Mouse (Mus musculus): Measurements from ENCODE around the gene Gm26558. TPM values are rescaled to one million over a fixed set of nuclear protein-coding genes. Genes with fewer than 3 reads are reported as not detected.

The Gm26558 gene
- total RNA-seq, 1 experiment from 2014 or later, result 0.52 TPM

DNA sequence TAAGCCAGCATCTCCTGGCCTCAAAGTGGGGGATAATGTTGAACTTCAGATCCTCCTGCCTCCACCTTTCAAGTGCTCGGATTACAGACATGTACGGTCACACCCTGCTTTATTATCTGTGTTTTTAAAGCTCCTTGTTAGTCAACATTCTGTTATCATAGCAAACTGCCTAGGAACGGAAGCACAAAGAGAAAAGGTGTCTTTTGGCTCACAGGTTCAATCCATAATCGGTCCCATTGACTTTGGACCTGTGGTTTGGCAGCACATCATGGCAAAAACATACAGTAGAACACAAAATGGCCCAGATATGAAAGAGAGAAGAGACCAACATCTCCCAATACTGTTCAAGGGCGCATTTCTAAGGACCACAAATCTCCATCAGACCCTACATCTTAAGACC lies 13.6 kb downstream of the Gm26558 start:
- DNase-seq, result no peak

DNA sequence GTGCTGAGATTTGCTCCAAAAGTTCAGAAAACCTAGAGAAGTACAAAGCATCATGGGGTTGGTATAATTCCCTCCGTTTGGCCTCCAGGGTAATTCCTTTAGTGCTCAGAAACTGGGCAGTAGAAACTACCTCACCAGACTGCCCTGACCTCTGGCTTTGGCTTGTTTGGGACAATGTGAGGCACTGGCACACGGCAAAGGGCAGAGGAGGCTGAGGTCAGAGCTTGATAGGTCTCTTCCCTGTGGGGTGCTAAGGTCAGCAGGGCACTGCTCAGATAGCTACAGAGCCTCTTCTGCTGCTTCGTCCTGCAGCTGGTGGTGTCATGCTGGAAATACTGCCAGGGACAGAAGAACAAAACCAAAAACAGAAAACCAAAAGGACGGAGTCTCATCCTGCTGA lies 14.2 kb downstream of the Gm26558 start:
- DNase-seq, result no peak

DNA sequence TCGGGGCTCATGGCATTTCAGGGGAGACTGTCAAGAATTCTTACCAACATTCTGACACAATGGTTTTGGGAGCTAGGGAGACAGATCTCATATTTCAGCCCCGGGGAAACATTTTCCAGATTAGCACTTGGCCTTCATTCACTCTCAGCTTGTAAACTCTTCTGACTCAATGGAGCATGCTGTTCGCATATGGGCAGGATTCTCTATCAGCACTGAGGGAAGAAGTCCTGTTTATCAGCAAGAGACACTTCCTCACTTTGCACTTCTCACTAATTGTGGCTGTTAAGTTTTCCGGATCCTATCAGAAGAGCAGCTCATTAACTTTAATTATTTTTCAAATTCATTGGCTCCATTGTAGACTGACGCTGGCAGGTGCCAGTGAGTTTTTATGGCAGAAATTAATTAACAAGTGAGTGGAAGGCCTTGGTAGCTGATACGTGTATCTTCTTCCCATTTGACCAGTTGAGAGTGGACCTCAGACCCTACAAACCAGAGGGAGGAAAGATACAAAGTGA lies 16.6 kb downstream of the Gm26558 start:
- DNase-seq, result no peak

DNA sequence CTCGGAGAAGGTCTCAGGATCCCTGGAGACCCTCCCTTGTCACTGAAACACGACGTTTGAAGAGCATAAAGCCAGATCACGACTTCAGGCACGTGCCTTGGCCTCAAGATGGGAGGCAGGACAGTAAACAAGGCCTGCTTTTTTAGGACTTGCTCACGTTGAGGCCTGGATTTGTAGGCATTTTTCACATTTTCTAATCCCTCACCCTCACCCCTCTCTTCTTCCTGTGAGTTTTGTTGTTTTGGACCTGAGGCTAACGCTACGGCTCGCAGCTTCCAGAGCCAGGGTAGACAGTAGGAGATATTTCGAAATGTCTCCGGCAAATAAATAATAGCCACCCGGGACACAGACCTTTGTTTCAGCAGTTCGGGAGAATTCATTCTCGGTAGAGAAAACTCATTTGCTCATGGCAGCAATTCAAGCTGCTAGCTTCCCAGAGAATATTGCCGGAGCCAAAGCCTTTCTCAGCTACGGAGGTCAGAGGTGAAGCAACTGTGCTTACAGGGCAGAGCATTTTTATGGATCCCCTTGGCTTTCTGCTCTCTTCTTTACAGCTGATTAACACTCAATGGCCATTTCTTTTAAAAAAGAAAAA lies 18.8 kb downstream of the Gm26558 start:
- DNase-seq, result no peak

DNA sequence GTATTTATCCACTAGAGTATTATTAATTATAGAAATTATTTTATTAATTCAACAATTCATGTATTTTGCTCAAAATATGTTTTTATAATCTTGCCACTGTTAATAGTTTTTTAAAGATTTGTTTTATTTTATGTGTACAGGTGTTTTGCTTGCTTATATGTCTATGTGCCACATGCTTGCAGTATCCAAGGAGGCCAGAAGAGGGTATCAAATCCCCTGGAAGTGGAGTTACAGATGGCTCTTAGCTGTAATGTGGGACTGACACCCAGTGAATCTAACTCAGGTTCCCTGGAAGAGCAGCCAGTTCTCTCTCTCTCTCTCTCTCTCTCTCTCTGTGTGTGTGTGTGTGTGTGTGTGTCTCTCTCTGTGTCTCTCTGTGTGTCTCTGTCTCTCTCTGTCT lies 20.9 kb downstream of the Gm26558 start:
- no peak for DNase-seq

DNA sequence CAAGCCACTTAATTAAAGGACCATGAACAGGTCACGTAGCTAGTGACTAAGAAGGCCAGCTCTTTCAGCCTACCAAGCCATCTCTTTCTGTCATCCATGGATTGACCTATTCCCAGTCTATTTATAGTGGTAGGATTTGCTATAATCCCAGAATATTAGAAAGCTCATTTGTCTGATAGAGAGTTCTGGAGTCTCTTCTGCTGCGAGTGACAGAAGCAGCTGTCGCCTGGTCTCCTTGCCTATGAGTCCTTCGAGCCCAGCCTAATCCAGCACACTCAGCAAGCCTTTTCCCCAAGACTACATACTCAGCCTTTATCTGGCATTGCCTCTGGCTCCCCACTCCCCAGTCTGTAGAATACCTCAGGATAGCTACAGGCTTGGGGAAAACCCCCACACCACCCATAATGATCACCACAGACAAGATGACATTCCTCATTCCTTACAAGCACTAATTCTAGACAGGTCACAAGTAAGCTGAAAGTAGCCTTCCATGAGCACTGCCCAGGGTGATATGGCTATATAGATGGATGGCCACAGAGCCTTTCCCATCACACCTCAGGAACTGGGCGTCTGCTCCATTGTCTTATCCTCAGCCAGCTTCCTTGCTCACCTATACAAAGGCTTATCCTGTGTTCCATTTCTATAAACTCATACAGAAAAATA lies 27.7 kb downstream of the Gm26558 start:
- DNase-seq, result no peak

DNA sequence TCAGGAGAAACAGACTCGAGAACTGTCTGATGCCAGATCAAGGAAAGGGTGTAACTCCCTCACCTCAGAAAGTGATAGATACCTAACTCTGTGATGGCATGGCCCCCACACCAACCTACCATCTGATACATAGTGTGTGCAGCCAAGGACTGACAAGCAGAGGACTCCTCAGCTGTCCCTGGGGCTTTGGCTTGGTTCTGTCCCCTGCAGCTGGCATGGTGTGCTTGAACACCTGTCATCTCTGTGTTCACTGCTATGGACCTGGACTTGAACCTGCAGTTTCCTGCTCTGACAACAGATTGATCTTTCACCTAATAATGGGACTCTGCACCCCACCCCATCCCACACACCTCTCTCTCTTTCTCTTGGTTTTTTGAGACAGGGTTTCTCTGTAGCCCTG lies 29.5 kb downstream of the Gm26558 start:
- no peak for DNase-seq

DNA sequence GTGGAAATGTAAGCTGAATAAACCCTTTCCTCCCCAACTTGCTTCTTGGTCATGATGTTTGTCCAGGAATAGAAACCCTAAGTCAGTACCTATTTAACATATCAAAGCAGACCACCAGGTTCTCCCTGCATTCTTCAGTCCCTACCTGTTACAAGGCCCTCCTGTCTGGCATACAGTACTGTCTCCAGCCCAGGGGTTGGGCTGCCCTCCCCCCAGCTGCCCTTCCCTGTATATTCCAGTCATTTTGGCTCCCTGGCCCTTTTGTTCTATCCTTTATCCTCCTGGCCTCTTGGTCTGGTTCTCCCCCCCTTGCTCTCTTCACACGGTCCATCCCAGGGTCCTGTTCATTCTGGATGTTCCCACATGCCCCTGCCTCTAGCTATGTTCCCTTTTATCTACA lies 30.6 kb downstream of the Gm26558 start:
- no peak for DNase-seq

DNA sequence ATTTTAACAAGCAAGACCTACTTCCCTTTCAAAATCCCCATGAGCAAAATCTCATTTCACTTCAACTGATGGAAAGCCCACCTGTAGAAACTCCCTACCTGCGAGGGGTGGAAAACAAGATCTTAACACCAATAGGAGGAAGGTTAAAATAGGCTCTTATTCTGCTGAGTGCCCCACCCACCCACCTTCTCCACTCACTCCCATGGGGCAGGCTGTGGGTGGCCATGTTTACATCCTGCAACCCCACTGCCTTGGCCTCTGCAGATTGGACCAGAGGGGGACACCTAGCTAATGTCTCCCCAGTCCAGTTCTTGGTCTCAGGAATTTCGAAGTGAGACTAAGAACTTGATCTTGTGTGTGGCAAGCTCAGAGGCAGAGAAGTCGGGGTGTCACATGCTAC lies 32.0 kb downstream of the Gm26558 start:
- DNase-seq, result no peak

DNA sequence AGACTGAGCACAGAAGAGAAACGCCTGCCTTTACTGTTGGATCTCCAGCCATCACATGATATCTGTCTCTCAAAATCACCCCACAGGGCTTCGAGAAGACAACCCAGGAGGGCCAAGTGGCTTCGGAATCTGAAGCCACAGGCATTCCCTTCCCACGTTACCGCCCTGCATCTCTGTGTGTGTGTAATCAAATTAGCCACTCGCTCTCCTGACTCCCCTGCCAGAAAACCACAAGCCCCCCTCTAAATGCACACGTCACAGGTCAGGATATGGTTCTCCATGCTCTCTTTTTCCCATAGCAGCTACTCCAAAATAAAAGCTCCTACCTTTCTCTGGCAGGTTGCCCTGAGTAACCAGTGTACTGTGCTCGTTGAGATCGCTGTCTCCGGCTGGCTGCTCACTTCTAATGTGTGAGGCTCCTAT lies 32.6 kb downstream of the Gm26558 start:
- DNase-seq, result no peak

DNA sequence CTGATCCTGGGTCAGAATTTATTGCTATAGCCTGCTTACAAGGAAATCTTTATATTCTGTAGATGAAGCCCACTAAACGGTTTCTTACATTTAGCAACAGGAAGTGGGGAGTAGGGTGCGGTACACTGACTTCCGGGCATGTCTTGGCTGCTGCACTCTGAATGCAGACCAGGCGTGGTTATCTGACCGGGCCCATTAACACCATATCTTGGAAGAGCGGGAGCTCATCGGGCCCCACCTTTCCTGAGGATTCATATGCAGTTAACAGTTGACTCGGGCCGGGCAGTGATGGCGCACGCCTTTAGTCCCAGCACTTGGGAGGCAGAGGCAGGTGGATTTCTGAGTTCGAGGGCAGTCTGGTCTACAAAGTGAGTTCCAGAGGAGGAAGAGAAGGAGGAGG lies 33.5 kb downstream of the Gm26558 start:
- no peak for DNase-seq

DNA sequence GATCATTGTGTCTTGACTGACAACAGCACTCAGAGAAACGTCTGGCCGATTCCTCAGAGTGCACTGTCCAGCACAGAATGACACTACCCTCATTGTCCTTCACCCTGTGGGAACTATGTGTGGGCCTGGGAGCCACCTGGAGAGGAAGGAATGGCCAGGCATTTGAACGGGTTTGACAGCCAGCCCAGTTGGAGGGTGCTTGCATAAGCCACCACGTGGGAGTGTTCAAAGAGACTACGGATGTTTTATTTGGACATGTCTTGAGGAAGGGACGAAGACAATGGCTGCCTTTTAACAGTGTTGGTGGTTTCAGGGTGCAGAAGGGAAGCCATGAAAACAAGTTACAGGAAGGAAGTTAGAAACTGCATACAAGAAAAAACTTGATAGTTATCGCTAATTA lies 36.1 kb downstream of the Gm26558 start:
- DNase-seq, result no peak

DNA sequence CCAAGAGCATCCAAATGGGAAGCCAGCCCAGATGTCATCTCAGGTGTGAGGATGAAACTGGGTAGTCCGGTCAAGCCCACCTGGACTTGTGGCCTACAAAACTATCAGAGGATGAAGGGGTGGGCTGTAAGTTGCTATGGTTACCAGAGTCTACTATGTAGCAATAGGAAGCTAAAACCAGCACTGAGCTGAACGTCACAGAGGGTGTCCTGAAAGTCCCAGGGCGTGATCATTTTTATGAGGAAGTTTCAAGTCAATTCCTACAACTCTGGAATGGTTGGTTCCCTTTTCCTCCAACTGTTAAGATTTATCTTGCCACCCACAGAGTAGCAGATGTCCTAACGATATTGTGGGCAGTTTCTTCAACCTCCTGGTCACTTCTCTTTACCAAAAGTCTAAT lies 39.7 kb downstream of the Gm26558 start:
- DNase-seq, result no peak

DNA sequence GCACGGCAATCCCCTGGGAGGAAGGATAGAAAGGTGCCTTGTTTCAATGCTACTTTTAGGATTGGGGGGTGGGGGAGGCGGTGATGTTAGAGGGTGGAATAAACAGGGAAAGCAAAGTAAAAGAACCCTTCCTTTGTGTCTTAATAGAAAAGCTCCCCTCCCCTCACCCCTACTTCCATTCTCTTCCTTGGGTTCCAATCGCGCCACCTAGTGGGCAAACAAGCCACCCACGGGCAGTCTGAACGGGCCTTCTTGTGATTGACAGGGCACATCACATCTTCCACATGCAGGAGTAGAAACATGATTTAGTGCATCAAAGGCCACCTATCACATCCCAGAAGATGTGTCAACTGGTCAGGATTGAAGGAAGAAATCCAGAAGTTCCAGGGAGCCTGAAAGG lies 41.7 kb downstream of the Gm26558 start:
- peak; percentile 66 for DNase-seq

DNA sequence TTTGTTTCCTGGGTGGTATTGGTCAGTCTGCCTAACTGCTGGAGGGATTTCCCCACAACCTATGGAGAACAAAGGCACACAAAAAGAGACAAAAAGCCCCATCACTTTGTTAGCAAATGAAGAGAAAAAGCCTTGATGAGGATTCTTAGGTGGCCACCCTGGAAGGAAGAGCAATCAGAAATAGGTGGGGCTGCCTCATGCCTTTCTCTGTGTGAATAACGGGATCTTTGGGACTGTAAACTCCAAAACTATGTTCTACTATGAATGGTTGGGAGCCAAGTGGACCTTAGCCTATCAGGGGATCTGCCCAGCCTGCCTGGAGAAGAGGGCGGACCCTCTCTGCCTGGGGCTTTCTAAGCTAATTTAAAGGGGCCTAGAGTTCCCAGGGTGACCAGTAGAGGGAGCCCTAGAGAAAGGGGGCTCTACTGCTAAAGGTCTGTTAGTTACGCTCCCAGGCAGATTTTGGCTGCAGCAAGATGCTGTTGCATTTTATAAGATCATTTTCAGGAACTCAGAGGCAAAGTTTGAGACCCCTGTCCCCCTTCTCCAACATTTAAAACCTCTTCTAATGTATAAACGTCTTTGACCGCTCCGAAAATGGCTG lies 42.6 kb downstream of the Gm26558 start:
- DNase-seq, result no peak

DNA sequence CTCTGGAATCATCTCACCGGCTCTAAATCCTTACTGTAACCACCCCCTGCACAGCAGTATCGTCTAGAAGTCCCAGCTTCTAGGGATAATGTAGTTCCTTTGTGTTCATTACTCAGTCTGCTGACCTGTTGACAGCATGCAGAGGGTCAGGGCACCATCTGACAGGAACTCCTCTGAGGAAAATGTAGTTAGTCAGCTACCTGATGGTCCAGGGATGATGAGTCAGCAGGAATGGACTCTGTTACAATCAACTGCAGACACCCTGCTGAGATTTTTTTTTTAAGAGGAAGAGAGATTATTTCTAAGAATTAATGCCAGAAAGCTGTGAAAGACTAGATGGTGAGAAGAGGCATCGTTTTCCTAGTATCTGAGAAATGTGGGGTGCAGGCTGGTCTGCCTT lies 45.3 kb downstream of the Gm26558 start:
- no peak for DNase-seq

DNA sequence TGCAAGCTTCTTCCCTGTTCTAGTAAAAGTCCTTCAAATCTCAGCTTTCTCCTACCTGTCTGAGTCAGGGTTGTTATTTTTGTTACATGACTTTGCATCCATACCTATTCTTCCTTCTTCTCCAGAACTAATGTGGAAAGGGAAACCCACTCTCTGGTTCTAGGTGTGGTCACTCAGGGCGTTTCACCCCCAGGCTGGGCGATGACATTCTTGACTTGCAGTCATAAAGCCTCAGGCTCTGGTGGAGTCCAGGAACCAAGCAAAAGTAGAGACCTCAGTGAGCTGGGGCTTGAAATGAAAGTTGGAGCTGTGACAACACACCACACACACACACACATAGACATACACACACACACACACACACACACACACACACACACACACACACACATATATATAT lies 45.8 kb downstream of the Gm26558 start:
- no peak for DNase-seq

DNA sequence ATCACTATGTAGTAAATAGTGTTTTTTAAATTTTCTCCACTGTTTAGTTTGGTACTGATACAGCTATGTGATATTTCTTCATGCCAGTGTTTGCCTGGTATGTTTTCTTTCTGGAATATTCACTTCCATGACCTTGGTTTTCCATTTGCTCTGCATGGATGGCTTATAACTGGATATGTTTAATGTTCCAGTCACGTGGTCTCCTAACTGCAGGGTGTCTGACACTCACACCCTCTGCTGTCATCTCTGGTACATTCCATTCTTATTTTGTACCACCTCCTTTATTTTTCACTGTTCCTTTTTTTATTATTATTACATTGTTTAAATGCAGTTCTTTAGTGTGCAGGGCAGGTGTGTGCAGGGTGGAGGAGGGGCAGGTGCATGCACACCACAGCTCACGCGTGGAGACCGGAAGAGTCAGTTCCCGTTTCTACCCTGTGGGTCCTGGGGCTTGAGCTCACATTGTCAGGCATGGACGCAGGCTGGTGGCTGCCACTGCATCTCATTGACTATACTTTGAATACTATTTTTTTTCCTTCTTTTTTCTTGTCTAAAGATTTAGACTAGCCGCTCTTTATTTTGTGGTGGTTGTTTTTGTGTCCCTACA lies 47.1 kb downstream of the Gm26558 start:
- no peak for DNase-seq

Other genes with a start within 250 kb of the Gm26558 start
- gene Sp5, start 187.2 kb downstream of the Gm26558 start, total RNA-seq (2021), result 2.2 and 2.5 TPM in 2 replicates
- gene Erich2, start 153.3 kb downstream of the Gm26558 start, total RNA-seq (2021), result 1.6 TPM in 1 of 2 replicates, not detected in the other
- gene Gad1, start 109.0 kb downstream of the Gm26558 start, total RNA-seq (2021), result 0.94 and 1.5 TPM in 2 replicates
- 102 and 108 TPM in 2 replicates for gene Gorasp2, start 532 bp downstream of the Gm26558 start, total RNA-seq (2021)
- gene Tlk1, start 163.6 kb upstream of the Gm26558 start, total RNA-seq (2021), result 70.8 and 82.7 TPM in 2 replicates